Mouse (Mus musculus): ENCODE measurements around the gene Htra3. TPM values are rescaled to one million over a fixed set of nuclear protein-coding genes. Genes with fewer than 3 reads are reported as not detected.

The Htra3 gene
- 9.6 and 10.9 TPM in 2 replicates for polyA plus RNA-seq (2015; fragmentation: Nextera tagmentation; extraction: Ambion mirVana)

GRCm38 (mm10) chr5:35679256-35680155, at the start of gene Htra3:
Htra3 (minus strand) TSS chr5:35679782.
- H3K9ac ChIP-seq (replicated peaks) = no peak within 1 kb of the TSS; the same call in 1 of the 2 replicates
- H3K4me3 ChIP-seq = peak within 1 kb of the TSS; percentile 26
- WGBS = 10% methylated on average over 40 of the region's 42 CpGs
- H3K27ac ChIP-seq (replicated peaks) = no peak within 1 kb of the TSS
- H3K27me3 ChIP-seq = peaks cover 37% of the 10 kb centered on the region
- ATAC-seq (replicated peaks) = no peak
- peaks cover 6% of the 10 kb centered on the region; the same call in 1 of the 2 replicates for H3K4me1 ChIP-seq
- peak within 1 kb of the TSS; percentile 39 for H3K4me2 ChIP-seq (replicated peaks)
- H3K9me3 ChIP-seq = no peaks in the 10 kb centered on the region
- no peaks in the 10 kb centered on the region for H3K36me3 ChIP-seq

GRCm38 (mm10) chr5:35728957-35729460, 49.4 kb upstream of the Htra3 start:
- no peak for ATAC-seq (replicated peaks)
- H3K4me1 ChIP-seq = no peaks in the 10 kb centered on the region
- no peaks in the 10 kb centered on the region for H3K9me3 ChIP-seq
- no peak overlapping the region for H3K4me3 ChIP-seq
- H3K27me3 ChIP-seq = no peaks in the 10 kb centered on the region
- 68% methylated on average over 11 of the region's 11 CpGs for WGBS
- peak overlapping the region; percentile 31; the same call in 1 of the 2 replicates for H3K27ac ChIP-seq (replicated peaks)
- no peak overlapping the region for H3K4me2 ChIP-seq (replicated peaks)
- H3K36me3 ChIP-seq = no peaks in the 10 kb centered on the region
- no peak overlapping the region for H3K9ac ChIP-seq (replicated peaks)

GRCm38 (mm10) chr5:35728344-35728956, 48.9 kb upstream of the Htra3 start:
- 89% methylated on average over 12 of the region's 12 CpGs for WGBS
- H3K4me1 ChIP-seq = no peaks in the 10 kb centered on the region
- H3K4me2 ChIP-seq (replicated peaks) = no peak overlapping the region
- H3K27me3 ChIP-seq = no peaks in the 10 kb centered on the region
- H3K36me3 ChIP-seq = no peaks in the 10 kb centered on the region
- ATAC-seq (replicated peaks) = no peak
- H3K9ac ChIP-seq (replicated peaks) = no peak overlapping the region
- H3K27ac ChIP-seq (replicated peaks) = no peak overlapping the region
- no peak overlapping the region for H3K4me3 ChIP-seq
- H3K9me3 ChIP-seq = no peaks in the 10 kb centered on the region

- Histone ChIP-seq H3K27ac (replicated peaks) (no peak overlapping the region), H3K4me1 (no peaks in the 10 kb centered on the region), H3K36me3 (no peaks in the 10 kb centered on the region), H3K4me2 (replicated peaks) (no peak overlapping the region), H3K9ac (replicated peaks) (no peak overlapping the region), H3K27me3 (no peaks in the 10 kb centered on the region), H3K9me3 (no peaks in the 10 kb centered on the region), H3K4me3 (no peak overlapping the region)
- no peak for ATAC-seq (replicated peaks)
- WGBS = 92% methylated on average over 5 of the region's 5 CpGs
Observed at GRCm38 (mm10) chr5:35727447-35727846, 47.9 kb upstream of the Htra3 start.

- Histone ChIP-seq H3K4me1 (no peaks in the 10 kb centered on the region), H3K27ac (replicated peaks) (no peak overlapping the region), H3K9me3 (no peaks in the 10 kb centered on the region), H3K4me3 (no peak overlapping the region), H3K9ac (replicated peaks) (no peak overlapping the region), H3K27me3 (no peaks in the 10 kb centered on the region), H3K4me2 (replicated peaks) (no peak overlapping the region), H3K36me3 (no peaks in the 10 kb centered on the region)
- no peak for ATAC-seq (replicated peaks)
- WGBS = 76% methylated on average over 3 of the region's 3 CpGs
Observed at GRCm38 (mm10) chr5:35725840-35726239, 46.3 kb upstream of the Htra3 start.

GRCm38 (mm10) chr5:35723900-35724299, 44.3 kb upstream of the Htra3 start:
- WGBS = 82% methylated on average over 5 of the region's 5 CpGs
- no peak overlapping the region for H3K27ac ChIP-seq (replicated peaks)
- no peak overlapping the region for H3K9ac ChIP-seq (replicated peaks)
- no peaks in the 10 kb centered on the region for H3K4me1 ChIP-seq
- H3K4me2 ChIP-seq (replicated peaks) = no peak overlapping the region
- no peaks in the 10 kb centered on the region for H3K36me3 ChIP-seq
- ATAC-seq (replicated peaks) = no peak
- H3K27me3 ChIP-seq = no peaks in the 10 kb centered on the region
- H3K9me3 ChIP-seq = no peaks in the 10 kb centered on the region
- no peak overlapping the region for H3K4me3 ChIP-seq

GRCm38 (mm10) chr5:35722654-35723053, 43.1 kb upstream of the Htra3 start:
- no peaks in the 10 kb centered on the region for H3K9me3 ChIP-seq
- no peak overlapping the region for H3K27ac ChIP-seq (replicated peaks)
- H3K4me1 ChIP-seq = no peaks in the 10 kb centered on the region
- H3K27me3 ChIP-seq = no peaks in the 10 kb centered on the region
- H3K36me3 ChIP-seq = no peaks in the 10 kb centered on the region
- WGBS = 69% methylated on average over 2 of the region's 2 CpGs
- no peak overlapping the region for H3K4me3 ChIP-seq
- H3K9ac ChIP-seq (replicated peaks) = no peak overlapping the region
- H3K4me2 ChIP-seq (replicated peaks) = no peak overlapping the region
- no peak for ATAC-seq (replicated peaks)

GRCm38 (mm10) chr5:35721933-35722332, 42.4 kb upstream of the Htra3 start:
- WGBS = 95% methylated on average over 2 of the region's 2 CpGs
- H3K9me3 ChIP-seq = no peaks in the 10 kb centered on the region
- no peaks in the 10 kb centered on the region for H3K27me3 ChIP-seq
- H3K9ac ChIP-seq (replicated peaks) = no peak overlapping the region
- no peaks in the 10 kb centered on the region for H3K4me1 ChIP-seq
- ATAC-seq (replicated peaks) = no peak
- no peaks in the 10 kb centered on the region for H3K36me3 ChIP-seq
- no peak overlapping the region for H3K4me2 ChIP-seq (replicated peaks)
- H3K27ac ChIP-seq (replicated peaks) = no peak overlapping the region
- H3K4me3 ChIP-seq = no peak overlapping the region

GRCm38 (mm10) chr5:35719880-35720279, 40.3 kb upstream of the Htra3 start:
- Histone ChIP-seq H3K9ac (replicated peaks) (no peak overlapping the region), H3K27ac (replicated peaks) (no peak overlapping the region), H3K4me2 (replicated peaks) (no peak overlapping the region), H3K4me1 (no peaks in the 10 kb centered on the region), H3K4me3 (no peak overlapping the region), H3K27me3 (no peaks in the 10 kb centered on the region), H3K9me3 (no peaks in the 10 kb centered on the region), H3K36me3 (no peaks in the 10 kb centered on the region)
- no peak for ATAC-seq (replicated peaks)
- 88% methylated on average over 1 of the region's 1 CpGs for WGBS

GRCm38 (mm10) chr5:35719343-35719742, 39.8 kb upstream of the Htra3 start:
- Histone ChIP-seq H3K36me3 (no peaks in the 10 kb centered on the region), H3K27ac (replicated peaks) (no peak overlapping the region), H3K4me3 (no peak overlapping the region), H3K4me1 (no peaks in the 10 kb centered on the region), H3K9ac (replicated peaks) (no peak overlapping the region), H3K9me3 (no peaks in the 10 kb centered on the region), H3K27me3 (no peaks in the 10 kb centered on the region), H3K4me2 (replicated peaks) (no peak overlapping the region)
- no peak for ATAC-seq (replicated peaks)

- Histone ChIP-seq H3K9ac (replicated peaks) (no peak overlapping the region), H3K27ac (replicated peaks) (no peak overlapping the region), H3K4me1 (no peaks in the 10 kb centered on the region), H3K4me3 (no peak overlapping the region), H3K27me3 (no peaks in the 10 kb centered on the region), H3K36me3 (no peaks in the 10 kb centered on the region), H3K9me3 (no peaks in the 10 kb centered on the region), H3K4me2 (replicated peaks) (no peak overlapping the region)
- WGBS = 84% methylated on average over 11 of the region's 11 CpGs
- ATAC-seq (replicated peaks) = no peak
Observed at GRCm38 (mm10) chr5:35718817-35719216, 39.2 kb upstream of the Htra3 start.

- H3K27ac ChIP-seq (replicated peaks) = no peak overlapping the region
- H3K9ac ChIP-seq (replicated peaks) = no peak overlapping the region
- H3K27me3 ChIP-seq = no peaks in the 10 kb centered on the region
- 63% methylated on average over 4 of the region's 4 CpGs for WGBS
- no peaks in the 10 kb centered on the region for H3K9me3 ChIP-seq
- H3K4me1 ChIP-seq = no peaks in the 10 kb centered on the region
- no peaks in the 10 kb centered on the region for H3K36me3 ChIP-seq
- H3K4me2 ChIP-seq (replicated peaks) = no peak overlapping the region
- ATAC-seq (replicated peaks) = no peak
- H3K4me3 ChIP-seq = no peak overlapping the region
Observed at GRCm38 (mm10) chr5:35717946-35718345, 38.4 kb upstream of the Htra3 start.
